Mouse (Mus musculus): ENCODE measurements around the gene Jpt1.
"Not testable (repeated sequence)": the region's sequence is repeated elsewhere in the genome, so short reads cannot be mapped to it uniquely, and the experiment has no call there.

Gene Jpt1

DNA sequence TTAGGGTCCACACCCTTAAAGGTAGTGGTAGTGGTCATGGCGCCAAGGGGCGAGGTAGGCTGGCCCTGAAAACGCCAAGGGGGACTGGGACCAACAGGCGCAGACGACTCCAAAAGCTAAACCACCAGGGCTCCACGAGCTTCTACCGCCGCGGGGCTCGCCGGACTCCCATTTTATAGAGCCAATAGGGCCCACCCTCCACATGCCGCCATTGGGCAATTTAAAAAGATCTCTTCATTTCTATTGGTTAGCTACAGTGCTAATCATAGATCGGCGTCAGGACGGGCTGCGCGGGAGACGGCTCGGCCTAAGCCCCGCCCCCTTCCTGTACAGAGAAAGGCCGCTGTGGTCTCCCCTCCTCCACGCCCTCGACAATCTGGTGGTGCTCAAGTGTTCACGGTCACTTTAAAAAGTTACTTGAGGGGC lies at the start of gene Jpt1:
Jpt1 (minus strand) TSS at position 150 of the 426 bp plus-strand sequence.
- DNase-seq (ENCODE audit: low spot score): peak; percentile 95

DNA sequence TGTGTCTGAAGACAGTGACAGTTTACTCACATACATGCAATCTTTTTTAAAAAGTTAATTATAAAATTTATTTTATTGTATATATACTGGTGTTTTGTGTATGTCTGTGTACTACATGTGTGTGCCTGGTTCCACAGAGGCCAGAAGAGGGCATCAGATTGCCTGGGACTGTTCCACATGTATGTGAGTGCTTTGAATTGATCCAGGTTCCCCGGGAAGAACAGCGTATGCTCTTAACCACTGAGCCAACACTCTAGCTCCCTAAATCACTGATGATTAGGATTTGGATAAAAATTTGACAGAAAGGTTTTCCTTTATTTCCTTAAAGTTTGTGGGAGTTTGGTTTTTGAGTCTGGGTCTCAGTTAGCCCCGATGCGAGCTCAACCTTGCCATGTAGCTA lies 49.2 kb upstream of the Jpt1 start:
- DNase-seq (ENCODE audit: low spot score): no peak

- no peak for DNase-seq (ENCODE audit: low spot score)
Measured at GRCm38 (mm10) chr11:115555717-115556116, 41.5 kb upstream of the Jpt1 start.

GRCm38 (mm10) chr11:115552783-115553182 lies 38.6 kb upstream of the Jpt1 start:
- no peak for DNase-seq (ENCODE audit: low spot score)

DNA sequence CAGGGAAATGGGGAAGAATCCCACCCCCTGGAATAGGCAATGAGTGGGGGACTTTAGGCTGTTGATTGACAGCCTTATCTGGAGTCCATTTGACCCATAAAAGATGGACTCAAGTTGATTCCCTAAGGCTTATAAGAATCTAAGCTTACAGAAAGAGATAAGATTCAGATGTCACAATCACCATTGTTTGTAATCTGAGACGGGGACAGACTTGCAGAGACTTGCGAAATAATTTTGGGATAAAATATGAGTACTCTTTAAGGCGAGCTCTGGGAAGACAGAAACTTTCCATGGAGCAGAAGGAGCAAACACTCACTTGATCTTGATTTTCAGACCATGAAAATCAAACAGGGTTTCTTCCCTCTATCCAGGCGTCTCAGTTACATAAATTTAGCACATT lies 29.4 kb upstream of the Jpt1 start:
- no peak for DNase-seq (ENCODE audit: low spot score)

DNA sequence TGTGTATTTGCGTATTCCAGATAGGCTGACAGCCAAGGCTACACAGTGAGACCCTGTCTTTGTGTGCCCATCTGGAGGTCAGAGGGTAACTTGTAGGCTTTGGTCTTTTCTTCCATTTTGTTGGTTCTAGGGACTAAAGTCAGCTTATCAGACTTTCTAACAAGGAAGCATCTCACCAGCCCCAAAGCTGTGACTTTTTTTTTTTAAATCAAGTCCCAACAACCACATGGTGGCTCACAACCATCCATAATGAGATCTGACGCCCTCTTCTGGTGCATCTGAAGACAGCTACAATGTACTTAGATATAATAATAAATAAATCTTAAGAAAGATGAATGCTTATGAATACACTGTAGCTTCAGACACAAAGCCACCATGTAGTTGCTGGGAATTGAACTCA lies 23.9 kb upstream of the Jpt1 start:
- DNase-seq (ENCODE audit: low spot score): no peak

DNA sequence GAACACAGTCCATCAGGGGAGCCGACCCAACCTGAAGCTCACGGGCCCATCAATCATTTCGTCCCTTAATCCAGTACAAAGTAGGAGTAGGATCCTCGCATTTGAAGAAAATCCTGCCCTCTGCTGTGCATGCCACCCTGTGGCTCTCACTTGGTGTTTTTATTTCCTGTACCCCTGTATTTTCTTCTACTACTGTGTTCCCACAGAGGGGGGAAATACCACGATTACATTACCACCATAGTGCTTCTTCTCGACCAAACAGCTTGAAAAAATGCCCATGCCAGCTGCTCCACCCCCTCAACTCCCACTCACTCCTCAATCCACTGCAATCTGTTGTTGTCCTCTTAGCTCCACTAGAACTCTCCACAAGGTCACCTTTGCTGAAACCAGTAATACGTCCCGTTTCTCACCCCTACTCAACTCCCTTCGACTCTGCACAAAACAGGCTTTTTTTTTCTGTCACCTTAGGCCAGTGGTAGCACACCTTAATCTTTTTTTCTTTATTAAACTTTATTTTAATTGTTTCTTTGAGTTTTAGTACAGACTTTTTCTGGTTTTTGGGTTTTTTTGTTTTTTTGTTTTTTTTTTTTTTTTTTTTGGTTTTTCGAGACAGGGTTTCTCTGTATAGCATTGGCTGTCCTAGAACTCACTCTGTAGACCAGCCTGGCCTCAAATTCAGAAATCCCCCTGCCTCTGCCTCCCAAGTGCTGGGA lies 22.8 kb upstream of the Jpt1 start:
- DNase-seq (ENCODE audit: low spot score): no peak

GRCm38 (mm10) chr11:115536038-115536681 lies 22.0 kb upstream of the Jpt1 start, which contains the start of gene Sumo2:
Gene Sumo2, minus strand, starts transcription at chr11:115536276.
- peak; percentile 97 for DNase-seq (ENCODE audit: low spot score)

- DNase-seq (ENCODE audit: low spot score): peak; percentile 75
Measured at GRCm38 (mm10) chr11:115535401-115536037, 21.3 kb upstream of the Jpt1 start.

DNA sequence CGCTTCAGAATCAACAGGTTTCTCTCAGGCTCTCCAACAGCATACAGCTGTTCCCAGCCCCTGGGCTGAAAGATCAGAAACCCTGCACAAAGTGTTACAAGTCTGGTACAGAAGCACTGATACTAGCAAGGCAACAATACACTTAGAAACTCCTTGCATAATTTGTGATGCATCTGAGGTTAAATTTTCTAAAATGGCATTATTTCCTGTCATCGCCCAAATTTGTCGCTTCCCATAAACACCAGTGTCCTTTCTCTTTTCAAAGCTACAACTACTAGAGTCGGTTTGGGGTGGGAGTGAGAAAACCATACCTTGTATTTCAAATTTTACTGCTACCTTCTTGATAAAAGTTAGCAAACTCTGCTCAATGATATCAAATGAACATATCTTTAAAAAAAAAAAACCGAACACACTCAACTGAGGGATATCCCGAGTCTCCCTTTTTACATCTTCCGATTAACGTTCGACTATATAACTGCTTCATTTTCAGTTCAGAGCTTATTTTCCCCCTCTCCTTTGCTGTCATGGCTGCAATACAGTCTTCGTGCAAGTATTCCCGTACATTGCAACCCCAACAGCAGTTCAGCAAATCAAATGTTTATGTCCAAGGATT lies 20.7 kb upstream of the Jpt1 start:
- no peak for DNase-seq (ENCODE audit: low spot score)

GRCm38 (mm10) chr11:115526446-115526845 lies 12.3 kb upstream of the Jpt1 start:
- DNase-seq (ENCODE audit: low spot score): not testable (repeated sequence)

- no peak for DNase-seq (ENCODE audit: low spot score)
Measured at GRCm38 (mm10) chr11:115522703-115523102, 8.5 kb upstream of the Jpt1 start.

GRCm38 (mm10) chr11:115522238-115522637 lies 8.1 kb upstream of the Jpt1 start:
- no peak for DNase-seq (ENCODE audit: low spot score)

GRCm38 (mm10) chr11:115521080-115521479 lies 6.9 kb upstream of the Jpt1 start:
- no peak for DNase-seq (ENCODE audit: low spot score)

DNA sequence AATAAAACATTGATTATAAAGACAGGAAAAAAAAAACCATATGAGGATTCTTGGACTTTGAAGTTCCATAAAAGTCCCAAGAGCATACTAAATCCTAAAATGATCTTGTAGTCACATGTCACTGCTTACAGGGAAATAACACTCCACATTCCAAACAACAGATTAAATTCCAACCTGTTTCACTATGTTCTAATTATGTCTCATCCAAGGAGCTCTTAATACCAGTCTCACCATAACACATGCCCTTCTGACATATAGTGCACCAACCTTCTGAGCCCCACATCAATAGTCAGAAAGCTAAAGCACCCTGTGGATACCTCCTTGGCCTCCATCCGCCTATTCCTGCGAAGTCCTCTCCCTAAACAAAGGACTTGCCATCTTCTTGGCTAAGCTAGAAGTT lies 6.0 kb upstream of the Jpt1 start:
- no peak for DNase-seq (ENCODE audit: low spot score)

GRCm38 (mm10) chr11:115519581-115519980 lies 5.4 kb upstream of the Jpt1 start:
- DNase-seq (ENCODE audit: low spot score): no peak

DNA sequence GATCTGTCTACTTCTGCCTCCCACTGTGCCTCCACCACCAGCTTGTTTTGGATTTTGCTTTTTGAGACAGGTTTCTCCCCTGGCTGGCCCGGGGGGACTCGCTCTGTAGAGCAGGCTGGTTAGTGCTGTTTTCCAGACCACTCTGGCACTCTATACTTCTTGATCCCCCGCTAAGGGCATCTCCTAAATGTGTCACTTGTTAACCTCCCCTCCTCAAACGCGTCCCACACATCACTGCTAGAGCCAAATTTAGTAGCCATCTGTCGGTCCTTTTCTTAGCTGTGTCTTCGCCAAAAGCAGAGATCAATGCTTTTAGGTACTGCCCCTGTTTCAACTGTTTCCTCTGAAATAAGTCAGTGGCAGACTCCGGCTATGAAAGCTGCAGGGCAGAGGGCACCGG lies 4.5 kb upstream of the Jpt1 start:
- DNase-seq (ENCODE audit: low spot score): no peak

- DNase-seq (ENCODE audit: low spot score): no peak
Measured at GRCm38 (mm10) chr11:115516942-115517341, 2.8 kb upstream of the Jpt1 start.

DNA sequence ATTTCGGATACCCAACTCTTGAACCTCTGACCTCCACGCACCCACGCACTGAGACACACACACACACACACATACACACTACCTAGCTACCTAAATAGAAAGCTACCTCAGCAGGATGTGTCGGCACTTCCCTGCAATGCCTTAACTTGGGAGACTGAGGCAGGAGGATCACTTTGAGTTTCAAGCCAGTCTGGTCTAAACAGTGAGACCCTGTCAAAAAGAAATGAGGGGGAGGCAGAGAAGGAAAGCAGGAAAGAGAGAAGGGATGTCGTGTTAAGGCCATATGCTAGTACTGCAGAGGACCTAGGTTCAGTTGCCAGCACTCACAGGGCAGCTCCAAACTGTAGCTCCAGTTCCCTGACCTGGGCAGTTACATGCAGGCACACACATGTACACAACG lies 834 bp upstream of the Jpt1 start:
- no peak for DNase-seq (ENCODE audit: low spot score)

- DNase-seq (ENCODE audit: low spot score): peak; percentile 75
Measured at GRCm38 (mm10) chr11:115513271-115514237, 633 bp downstream of the Jpt1 start.

GRCm38 (mm10) chr11:115512407-115513183 lies 1.6 kb downstream of the Jpt1 start:
- peak; percentile 17 for DNase-seq (ENCODE audit: low spot score)
